Mouse (Mus musculus) bone marrow, adult 2 months (tissue): ENCODE measurements around the gene Wdr91.

ENCODE experiments used
- CTCF ChIP-seq: fragments of 200-500 bp; IDR thresholded peaks from 2 replicates; pipeline ENCODE4 v1.5.1; 2011; ENCODE audit warnings: low read length, control low read depth; ENCODE audit not compliant: control insufficient read depth, insufficient read depth
- POLR2A ChIP-seq: fragments of 200-500 bp; IDR thresholded peaks from 2 replicates; pipeline ENCODE4 v1.6.1; 2011; ENCODE audit warnings: low read depth, mild to moderate bottlenecking, control low read depth, low read length, borderline replicate concordance; ENCODE audit not compliant: control insufficient read depth

- TF ChIP-seq CTCF (0 out of 2 replicates have a peak, but pooled peaks have one; percentile 0), POLR2A (no peak)
Measured at GRCm38 (mm10) chr6:34875268-34875761, 35.4 kb downstream of the Wdr91 start.
